Mouse (Mus musculus): Measurements from ENCODE around the gene Gm21885. TPM values are rescaled to one million over a fixed set of nuclear protein-coding genes. Genes with fewer than 3 reads are reported as not detected.

Gm21885 gene
- polyA plus RNA-seq, 1 experiment from 2014 or later = 0.66 TPM

Other genes with a start within 250 kb of the Gm21885 start
- gene Tob1, start 70.4 kb upstream of the Gm21885 start, polyA plus RNA-seq (2015; fragmentation: Nextera tagmentation; extraction: Ambion mirVana) = 32.8 and 35.6 TPM in 2 replicates
- 6.6 and 7.9 TPM in 2 replicates for gene Wfikkn2, start 35.9 kb upstream of the Gm21885 start, polyA plus RNA-seq (2015; fragmentation: Nextera tagmentation; extraction: Ambion mirVana)
- gene Luc7l3, start 40.1 kb downstream of the Gm21885 start, polyA plus RNA-seq (2015; fragmentation: Nextera tagmentation; extraction: Ambion mirVana) = 126 and 127 TPM in 2 replicates
- 18.3 and 21.5 TPM in 2 replicates for gene Ankrd40, start 46.1 kb downstream of the Gm21885 start, polyA plus RNA-seq (2015; fragmentation: Nextera tagmentation; extraction: Ambion mirVana)
- 0.53 and 1.2 TPM in 2 replicates for gene Abcc3, start 111.1 kb downstream of the Gm21885 start, polyA plus RNA-seq (2015; fragmentation: Nextera tagmentation; extraction: Ambion mirVana)
- 15.0 and 18.8 TPM in 2 replicates for gene Cacna1g, start 192.3 kb downstream of the Gm21885 start, polyA plus RNA-seq (2015; fragmentation: Nextera tagmentation; extraction: Ambion mirVana)
- 0.29 and 0.84 TPM in 2 replicates for gene Spata20, start 204.3 kb downstream of the Gm21885 start, polyA plus RNA-seq (2015; fragmentation: Nextera tagmentation; extraction: Ambion mirVana)
- 1.0 and 2.5 TPM in 2 replicates for gene Epn3, start 218.1 kb downstream of the Gm21885 start, polyA plus RNA-seq (2015; fragmentation: Nextera tagmentation; extraction: Ambion mirVana)
- 3.8 and 4.8 TPM in 2 replicates for gene Mycbpap, start 239.9 kb downstream of the Gm21885 start, polyA plus RNA-seq (2015; fragmentation: Nextera tagmentation; extraction: Ambion mirVana)

Data from hindbrain, embryonic 15.5 days (tissue).